Mouse (Mus musculus) urinary bladder, adult 18-20 months (tissue): ENCODE measurements around the gene Skint9.
"Not testable (repeated sequence)": the region's sequence is repeated elsewhere in the genome, so short reads cannot be mapped to it uniquely, and the experiment has no call there.

Experiments
- DNase-seq, 2 experiments: peaks; one replicate each; pipeline ENCODE4 v3.0.0; 2022; ENCODE audit warnings: low spot score in 2 of 2, mixed read lengths in 2 of 2

Gene Skint9

GRCm38 (mm10) chr4:112433885-112434284 is at the start of gene Skint9:
Gene Skint9, minus strand, starts transcription at chr4:112433985.
- no peak for DNase-seq

GRCm38 (mm10) chr4:112432685-112433084 is 1.1 kb downstream of the Skint9 start:
- DNase-seq, result no peak

DNA sequence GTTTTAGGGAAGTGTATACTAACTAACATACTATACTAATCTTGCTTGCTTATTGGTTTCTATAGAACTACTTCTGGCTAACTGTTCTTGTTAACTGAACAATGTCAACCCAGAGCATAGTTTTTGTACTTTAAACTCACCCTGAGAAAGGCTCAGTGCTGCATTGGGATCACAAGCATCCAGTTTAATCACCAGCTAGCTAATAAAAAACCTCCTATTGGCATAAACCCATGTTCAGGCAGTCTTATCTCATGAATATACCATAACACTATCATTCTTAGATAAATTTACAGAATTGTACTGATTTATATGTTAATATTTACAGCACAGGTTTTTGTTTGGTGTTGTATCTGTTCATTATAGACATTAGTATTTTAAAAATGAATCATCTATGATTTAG is 1.6 kb downstream of the Skint9 start:
- no peak for DNase-seq

- not testable (repeated sequence) for DNase-seq
Observed at GRCm38 (mm10) chr4:112349111-112349510, 84.7 kb downstream of the Skint9 start.
